Mouse (Mus musculus) heart, postnatal 10 days (tissue): ENCODE data around the gene Rps2. TPM values are rescaled to one million over a fixed set of nuclear protein-coding genes. Genes with fewer than 3 reads are reported as not detected.
"Not testable (repeated sequence)": the region's sequence is repeated elsewhere in the genome, so short reads cannot be mapped to it uniquely, and the experiment has no call there.

ENCODE experiments used
- DNase-seq, 2 experiments: peaks; one replicate each; pipeline ENCODE4 v3.0.0; 2021
- intact Hi-C: fragments of 180-260 bp; cut with DNase I; formaldehyde crosslinking; loops from one replicate; pipeline ENCODE4 v1.15.1; 2025
- total RNA-seq, 2 experiments: library from RNA; stranded (reverse); gene quantifications; 2 replicates each; pipeline ENCODE4 v1.2.3; 2021

Rps2 gene
- total RNA-seq, 2 experiments from 2014 or later: 730 to 736 TPM

DNA sequence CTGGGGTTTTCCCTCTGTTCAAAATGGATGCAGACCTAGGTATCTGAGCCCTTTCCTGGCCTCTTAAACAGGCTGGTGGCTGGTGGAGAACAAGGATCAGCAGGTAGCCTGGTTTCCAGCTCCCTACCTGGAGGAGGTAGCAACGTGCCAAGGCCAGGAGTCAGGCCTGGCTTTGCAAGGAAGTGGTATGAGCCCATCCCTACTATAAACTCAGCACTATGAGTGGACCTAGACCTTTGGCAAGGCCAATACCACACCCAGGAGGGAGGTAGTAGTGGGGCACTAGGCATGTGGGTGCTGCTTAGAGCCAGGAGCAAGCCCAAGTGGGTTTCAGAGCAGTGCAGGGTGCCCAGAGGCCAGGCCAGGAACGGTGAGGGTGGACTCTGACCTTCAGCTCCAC is 18.4 kb upstream of the Rps2 start:
- no peak for DNase-seq
- intact Hi-C loops: no loop called here

DNA sequence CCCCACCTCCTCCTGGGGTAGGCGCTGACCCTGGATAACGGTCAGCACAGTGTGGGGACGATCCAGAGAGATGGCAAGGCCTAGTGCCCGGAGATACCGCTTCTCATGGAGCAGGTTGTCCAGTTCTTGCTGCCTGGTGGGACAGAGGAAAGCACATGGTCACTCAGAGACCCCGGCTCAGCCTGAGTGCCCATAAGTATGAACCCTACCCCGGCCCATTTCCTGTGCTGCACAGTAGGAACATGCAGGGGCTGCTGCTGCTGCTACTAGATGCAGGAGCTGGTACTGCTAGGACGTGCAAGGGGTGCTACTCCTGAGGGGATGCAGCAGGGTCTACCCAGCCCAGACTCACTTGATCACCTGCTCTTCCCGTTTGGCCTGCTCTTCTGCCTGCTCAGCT is 16.7 kb upstream of the Rps2 start:
- DNase-seq: no peak
- intact Hi-C loops: no loop called here

DNA sequence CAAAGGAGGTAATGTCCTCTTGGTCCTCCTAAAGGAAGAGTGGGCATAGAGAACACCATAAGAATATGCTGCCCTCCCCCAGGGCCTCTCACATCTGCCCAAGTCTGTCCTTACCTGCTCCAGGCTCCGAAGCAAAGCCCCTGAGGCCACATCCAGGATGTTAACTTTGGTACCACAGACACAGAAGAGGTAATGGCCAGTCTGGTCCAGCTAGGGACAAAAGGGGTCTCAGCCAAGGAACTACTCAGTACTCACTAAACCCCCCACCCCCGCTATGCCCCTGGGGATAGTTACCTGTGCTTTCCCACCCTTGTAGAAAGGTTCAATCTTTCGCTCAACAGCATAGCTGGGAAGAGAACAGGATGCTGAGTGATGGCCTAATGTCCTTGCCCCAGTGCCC is 12.1 kb upstream of the Rps2 start:
- intact Hi-C loops: no loop called here

DNA sequence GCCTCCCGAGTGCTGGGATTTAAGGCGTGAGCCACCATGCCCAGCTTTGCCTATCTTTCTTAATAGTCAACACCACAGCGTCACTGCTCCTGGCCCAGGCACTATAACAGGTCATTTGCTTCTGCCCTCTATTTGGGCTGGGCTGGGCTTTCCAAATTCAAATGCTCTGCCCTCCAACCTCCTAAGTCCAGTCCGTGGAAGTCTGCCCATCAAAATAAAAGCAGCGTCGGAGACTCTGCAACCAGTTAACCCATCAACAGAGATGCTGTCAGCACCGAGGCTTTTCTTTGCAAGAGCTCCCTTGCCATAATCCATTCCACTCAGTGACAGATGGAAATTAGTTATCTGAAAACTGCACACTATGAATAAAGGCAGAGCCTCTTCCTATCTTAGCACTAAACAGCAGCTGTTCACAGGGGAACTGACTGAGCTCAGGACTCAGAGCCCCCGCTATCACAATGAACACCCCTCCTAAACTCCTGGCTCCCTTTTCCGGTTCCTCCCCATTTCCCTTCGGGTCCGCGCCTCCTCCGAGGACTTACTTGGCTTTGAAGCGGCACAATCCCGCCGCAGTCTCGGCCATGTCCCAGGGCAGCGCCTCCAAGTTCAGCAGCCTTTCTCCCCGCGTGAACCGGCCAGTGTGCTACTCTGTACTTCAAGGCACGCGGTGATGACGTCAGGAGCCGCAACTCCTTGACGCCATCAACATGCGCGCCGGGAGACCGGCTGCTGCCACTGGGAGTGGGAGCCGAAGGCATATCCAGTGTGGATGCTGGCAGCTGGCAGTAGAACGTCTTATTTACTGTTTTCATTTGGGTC is 10.7 kb upstream of the Rps2 start, which contains the start of gene Tbl3:
Gene Tbl3, minus strand, starts transcription at position 679 of the 819 bp plus-strand sequence.
- intact Hi-C loops: no loop called here
- peak; percentile 96 to 98 for DNase-seq

More for the DNA sequence above, 12.1 kb upstream of the Rps2 start:
- DNase-seq: no peak

DNA sequence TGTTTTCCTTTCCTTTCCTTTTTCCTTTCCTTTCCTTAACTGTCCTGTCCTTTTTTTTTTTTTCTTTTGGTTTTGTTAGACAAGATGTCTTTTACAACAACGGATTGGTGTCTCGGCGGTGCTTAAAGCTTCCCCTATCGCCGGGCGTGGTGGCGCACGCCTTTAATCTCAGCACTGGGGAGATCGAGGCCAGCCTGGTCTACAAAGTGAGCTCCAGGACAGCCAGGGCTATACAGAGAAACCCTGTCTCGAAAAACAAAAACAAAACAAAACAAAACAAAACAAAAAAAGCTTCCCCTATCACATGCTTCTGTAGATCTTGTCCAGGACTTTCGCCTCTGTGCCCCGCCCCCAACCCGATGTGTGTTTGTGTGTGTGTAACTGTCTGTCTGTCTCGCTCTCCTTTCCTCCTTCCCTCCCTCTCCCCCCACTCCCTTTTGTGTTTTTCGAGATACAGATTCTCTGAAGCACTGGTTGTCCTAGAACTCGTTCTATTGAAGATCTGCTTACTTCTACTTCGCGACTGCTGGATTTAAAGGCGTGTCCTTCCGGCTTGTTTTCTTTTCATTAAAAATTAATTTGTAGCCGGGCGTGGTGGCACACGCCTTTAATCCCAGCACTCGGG is 10.0 kb upstream of the Rps2 start:
- DNase-seq: no peak
- intact Hi-C loops: no loop called here

DNA sequence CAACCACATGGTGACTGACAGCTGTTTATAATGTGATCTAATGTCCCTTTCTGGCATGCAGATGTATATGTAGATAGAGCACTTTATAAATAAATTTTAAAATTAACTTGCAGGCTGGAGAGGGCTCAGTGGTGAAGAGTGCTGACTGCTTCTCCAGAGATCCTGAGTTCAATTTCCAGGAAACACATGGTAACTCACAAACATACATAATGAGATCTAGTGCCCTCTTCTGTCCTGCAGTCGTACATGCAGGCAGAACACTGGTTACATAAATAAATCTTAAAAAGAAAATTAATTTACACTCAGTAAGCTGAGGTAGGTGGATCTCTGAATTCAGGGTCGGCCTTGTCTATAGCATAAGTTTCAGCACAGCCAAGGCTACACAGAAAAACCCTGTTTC is 9.3 kb upstream of the Rps2 start:
- DNase-seq: no peak
- intact Hi-C loops: no loop called here

DNA sequence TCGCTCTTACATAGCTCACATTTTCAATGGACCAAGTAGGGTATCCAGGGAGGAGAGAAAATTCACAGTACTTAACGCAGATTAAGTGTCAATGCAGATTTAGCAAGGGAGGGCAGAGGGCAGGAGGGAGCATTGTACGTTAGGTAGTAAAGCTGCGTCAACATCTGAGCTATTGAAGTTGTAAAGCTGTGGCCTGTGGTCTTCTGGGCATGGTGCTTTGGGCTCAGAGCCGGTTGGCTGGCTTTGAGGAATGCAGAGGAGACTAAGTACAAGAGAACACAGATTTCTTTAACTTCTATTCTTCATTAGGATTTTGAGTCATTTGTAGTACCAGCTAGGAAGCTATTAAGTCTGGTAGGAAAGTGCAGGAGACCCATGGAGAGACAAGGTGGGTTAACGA is 2.4 kb upstream of the Rps2 start:
- intact Hi-C loops: no loop called here
- no peak for DNase-seq

DNA sequence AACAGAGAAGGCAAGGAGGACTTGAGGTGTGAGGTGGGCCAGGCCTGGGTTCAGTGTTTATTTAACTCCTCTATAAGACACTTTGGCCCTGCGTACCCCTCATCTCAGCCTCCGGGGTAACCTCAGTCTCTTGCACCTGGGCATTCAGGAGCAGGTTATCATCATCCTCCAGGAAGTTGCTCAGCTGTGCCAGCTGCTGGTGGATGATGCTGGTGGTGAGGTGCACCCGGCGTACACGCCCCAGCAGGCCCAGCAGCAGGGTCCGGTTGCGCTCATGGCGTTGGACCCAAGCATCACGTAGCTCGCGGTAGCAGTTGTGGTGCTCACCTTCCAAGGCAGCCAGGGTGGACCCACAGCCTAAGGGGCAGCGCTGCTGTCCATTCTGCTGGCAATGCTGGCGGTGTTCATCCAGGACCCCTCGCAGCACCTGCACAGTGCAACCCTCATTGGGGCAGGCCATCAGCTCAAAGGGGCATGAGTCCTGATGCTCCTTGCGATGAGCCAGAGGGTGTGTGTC is 1.7 kb upstream of the Rps2 start:
- intact Hi-C loops: no loop called here
- no peak for DNase-seq

DNA sequence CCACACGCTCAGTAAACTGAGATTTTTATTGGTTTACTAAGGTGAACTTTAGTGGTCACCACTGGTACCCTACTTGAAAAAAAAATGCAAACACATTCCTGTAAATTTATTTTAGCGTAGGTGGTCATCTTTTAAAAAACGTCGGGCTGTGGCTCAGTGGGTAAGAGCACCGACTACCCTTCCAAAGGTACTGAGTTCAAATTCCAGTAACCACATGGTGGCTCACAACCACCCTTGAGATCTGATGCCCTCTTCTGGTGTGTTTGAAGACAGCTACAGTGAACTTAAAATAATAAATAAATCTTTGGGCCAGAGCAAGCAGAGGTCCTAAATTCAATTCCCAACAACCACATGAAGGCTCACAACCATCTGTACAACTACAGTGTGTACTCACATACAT is 1.0 kb downstream of the Rps2 start:
- intact Hi-C loops, DNase-seq: not testable (repeated sequence)

DNA sequence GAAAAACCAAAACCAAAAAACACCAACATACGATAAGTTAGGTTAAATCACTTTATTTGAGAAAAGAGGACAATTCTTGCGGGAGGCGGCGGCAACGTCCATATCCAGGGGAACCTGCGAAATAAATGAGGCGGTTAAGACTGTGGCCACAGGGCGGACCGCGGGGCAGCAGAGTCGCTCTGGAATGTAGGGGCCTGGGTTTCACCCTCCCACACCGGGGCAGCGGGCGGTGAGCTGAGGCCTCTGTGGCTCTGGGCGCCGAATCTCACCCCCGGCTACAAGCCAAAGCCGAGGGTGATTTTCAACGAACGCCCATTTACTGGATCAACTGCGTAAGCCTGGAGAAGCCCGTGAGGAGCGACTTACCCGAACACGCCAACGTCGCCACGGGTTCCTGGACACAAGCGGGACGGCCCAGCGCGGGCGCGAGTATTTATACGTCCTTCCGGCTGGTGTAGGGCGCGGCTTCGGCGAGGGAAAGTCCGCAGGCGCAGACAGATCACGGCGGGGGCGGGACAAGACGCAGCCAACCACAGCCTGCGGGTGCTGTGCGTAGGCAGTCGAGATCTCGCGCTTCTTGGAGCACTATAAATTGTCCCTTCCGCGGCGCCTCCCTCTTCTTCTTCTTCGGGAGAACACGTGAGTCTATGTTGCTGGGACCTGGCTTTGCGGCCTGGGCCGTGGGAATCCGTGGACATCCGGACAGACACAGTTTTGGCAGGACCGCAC is 1.7 kb downstream of the Rps2 start:
- peak; percentile 98 to 99 for DNase-seq
- intact Hi-C loops: no loop called here

DNA sequence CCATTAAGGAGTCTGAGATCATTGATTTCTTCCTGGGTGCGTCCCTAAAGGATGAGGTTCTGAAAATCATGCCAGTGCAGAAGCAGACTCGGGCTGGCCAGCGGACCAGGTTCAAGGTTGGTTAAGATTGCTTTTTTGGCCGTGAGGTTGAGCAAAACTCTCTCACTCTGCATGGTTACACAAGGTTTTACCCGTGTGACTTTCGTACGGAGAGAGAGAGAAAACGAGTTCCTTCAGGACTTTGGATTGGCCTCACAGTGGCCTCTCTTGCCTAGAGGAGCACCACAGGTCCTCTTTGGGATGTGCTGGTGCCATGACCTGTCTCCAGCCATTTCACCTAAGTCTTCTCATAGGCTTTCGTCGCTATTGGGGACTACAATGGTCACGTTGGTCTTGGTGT is 2.7 kb downstream of the Rps2 start:
- intact Hi-C loops, DNase-seq: not testable (repeated sequence)

DNA sequence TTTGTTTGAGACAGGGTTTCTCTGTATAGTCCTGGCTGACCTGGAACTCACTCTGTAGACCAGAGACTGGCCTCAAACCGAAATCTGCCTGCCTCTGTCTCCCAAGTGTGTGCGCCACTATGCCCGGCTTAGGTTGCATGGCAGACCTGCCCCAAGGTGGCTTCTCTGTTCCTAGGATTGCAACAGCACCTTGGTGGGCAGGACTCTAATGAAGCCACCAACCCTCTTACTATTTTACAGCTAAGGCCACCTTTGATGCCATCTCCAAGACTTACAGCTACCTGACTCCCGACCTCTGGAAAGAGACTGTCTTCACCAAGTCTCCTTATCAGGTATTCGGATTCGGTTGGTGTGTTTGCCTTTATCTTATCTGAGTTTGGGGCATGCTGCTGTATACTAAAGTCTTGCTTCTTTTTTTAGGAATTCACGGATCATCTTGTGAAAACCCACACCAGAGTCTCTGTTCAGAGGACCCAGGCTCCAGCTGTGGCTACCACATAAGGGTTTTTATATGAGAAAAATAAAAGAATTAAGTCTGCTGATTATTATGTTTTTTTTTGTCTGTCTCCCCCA is 3.6 kb downstream of the Rps2 start:
- DNase-seq, intact Hi-C loops: not testable (repeated sequence)

DNA sequence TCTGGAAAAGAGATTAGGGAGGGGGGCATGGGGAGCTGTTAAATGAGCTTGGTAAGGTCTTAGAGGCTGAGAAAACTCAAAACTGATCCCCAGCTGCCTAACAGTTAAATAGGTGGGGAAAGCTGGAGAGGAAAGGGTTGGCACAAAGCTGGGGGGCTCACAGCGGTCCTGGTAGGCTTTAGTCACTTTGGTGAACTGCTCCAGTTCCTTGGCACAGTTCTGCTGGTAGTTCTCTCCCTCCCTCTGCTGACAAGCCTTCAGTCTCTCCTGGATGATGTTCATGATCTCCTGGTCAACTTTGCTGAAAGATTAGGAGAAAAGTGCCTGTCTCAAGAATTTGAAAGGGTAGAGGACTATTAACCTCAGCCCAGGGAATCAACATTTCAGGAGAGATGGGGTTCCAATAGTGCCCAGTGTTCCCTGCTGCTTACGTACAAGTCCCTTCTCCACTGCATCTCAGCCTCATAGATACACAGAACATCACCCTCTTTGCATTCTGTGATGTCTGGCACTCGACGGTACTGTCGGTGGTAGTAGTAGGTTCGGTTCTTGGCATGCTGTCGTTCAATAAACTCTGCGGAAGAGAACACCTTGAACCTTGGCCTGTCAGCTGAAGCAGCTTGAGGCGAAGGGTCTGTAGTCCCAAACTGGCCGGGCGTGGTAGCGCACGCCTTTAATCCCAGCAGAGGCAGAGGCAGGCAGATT is 4.5 kb downstream of the Rps2 start:
- no peak for DNase-seq
- intact Hi-C loops: no loop called here

DNA sequence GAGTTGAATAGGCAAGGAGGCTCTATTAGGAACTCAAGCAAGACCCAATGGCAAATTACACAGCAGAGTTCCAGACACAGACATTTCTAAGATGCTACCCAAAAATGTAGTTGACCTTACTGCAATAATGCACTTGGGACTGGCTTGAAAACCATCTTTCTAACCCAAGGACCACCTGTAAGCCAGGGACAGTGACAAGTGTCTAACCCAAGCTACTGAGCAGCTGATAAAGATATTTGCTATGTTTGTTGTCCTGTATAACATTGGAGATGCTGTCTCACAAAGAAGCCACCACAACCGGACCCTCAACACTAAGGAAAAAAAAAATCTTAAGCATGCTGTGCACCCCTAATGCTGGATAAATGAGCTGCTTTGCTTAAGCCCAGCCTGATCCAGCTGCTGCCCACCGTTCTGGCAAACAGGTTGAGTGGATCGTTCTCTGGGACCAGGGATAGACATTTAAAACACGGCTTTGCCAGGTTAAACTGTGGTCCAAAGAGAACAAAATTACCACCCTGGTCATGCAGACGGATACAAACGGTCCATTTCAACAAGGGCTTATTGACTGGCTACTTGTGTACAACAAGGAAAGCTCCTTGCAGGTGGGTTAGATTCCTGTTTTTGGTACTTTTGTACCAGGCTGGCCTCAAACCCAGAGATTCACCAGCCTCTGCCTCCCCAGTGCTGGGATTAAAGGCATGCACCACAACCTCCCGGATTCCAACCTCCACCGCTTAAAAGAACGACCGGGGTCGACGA is 5.4 kb downstream of the Rps2 start:
- intact Hi-C loops: no loop called here
- no peak for DNase-seq

DNA sequence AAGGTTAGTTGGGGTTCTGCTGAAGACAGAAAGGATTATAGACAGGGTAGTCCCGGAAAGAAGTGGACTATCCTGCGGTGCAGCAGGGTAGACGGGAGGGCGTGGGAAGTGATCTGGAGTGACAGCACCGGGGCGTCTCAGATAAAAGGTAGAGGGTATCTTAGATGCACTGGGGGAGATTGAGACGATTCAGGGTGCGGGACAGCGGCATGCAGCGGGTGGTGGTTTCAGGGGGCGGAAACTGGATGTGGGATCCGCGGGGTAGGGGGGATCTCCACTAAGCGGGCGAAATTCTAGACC is 5.9 kb downstream of the Rps2 start:
- intact Hi-C loops: no loop called here
- no peak for DNase-seq

DNA sequence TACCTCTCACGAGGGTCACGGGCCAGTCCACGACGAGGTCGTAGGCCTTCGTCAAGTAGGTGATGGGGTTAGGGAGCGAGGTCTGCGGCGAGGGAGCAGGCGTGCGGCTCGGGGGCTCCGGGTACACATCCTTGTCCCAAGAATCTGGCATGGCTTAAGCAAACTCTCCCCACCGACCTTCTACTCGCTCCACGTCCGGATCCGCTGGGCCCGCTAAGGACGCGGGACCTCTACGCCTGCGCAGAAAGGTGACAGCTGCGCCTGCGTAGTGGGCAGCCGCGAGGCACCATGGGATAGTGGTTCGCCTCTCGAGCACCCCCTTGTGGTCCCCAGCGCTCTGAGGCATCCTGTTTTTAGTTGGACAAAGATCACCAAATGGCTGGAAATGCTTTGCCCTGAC is 6.3 kb downstream of the Rps2 start, which contains the start of gene Ndufb10:
Gene Ndufb10, minus strand, starts transcription at position 295 of the 400 bp plus-strand sequence.
- peak; percentile 97 to 99 for DNase-seq
- intact Hi-C loops: no loop called here

DNA sequence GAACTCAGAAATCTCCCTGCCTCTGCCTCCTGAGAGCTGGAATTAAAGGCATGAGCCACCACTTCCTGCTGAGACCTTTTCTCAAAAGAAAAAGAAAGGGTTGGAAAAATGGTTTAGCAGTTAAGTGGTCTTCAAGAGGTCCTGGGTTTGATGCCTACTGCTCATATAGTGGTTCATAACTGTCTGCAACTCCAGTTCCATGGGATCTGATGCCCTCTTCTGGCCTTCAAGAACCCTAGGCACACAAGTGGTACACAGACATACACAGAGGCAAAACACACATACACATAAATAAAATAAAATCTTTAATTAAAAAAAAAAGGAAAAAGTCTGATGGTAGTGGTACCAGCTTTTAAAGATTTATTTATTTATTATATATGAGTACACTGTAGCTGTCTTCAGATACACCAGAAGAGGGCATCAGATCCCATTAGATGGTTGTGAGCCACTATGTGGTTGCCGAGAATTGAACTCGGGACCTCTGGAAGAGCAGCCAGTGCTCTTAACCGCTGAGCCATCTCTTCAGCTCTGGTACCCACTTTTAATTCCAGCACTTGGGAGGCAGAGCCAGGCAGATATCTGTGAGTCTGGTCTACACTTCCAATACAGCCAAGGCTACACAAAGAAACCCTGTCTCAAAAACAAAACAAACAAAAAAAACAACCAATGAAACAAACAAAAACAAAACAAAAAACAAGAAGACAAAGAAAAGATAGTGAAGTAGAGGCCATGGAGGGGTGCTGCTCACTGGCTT is 7.9 kb downstream of the Rps2 start:
- DNase-seq: no peak
- intact Hi-C loops: no loop called here

DNA sequence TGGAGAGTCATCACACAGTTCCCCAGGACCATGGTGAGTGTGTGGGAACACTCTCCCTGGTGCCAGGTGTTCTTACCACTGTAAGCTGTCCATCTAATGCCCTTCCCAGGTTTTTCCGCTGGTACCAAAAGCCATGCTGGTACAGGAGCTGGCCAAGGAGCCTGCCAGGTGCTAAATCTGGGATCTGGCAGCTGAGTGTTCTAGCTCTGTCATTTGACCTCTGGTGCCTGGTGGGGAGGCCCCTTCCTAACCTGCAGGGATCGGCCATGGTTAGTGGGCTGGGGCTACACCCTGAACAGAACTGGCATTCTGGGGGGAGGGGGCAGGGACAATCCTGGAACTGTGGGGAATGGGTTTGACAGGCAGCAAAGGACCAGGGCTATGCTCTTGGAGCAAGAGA is 9.7 kb downstream of the Rps2 start, which contains the start of gene Rpl3l:
Gene Rpl3l, plus strand, starts transcription at position 203 of the 400 bp plus-strand sequence.
- DNase-seq: peak; percentile 64 to 65
- intact Hi-C loops: no loop called here

DNA sequence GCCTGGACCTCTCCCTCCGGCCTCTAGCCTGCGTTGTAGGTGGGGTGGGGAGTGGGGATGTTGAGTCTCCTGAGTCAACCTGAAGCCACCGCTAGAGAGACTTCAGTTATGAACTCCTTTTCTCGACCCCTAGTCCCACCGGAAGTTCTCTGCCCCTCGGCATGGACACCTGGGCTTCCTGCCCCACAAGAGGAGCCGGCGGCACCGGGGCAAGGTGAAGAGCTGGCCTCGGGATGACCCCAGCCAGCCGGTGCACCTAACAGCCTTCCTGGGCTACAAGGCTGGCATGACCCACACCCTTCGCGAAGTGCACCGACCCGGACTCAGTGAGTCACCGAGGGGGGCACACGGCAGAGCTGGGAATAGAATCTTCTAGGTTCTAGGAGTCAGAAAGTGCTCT is 10.3 kb downstream of the Rps2 start:
- DNase-seq: no peak
- intact Hi-C loops: no loop called here
